Mouse (Mus musculus) pancreas, adult 10 weeks (tissue): ENCODE results near the gene Ube2o. TPM values are rescaled to one million over a fixed set of nuclear protein-coding genes. Genes with fewer than 3 reads are reported as not detected.

Source experiments
- polyA plus RNA-seq: library from polyadenylated mRNA; stranded (reverse); fragments of 350-450 nt; fragmentation: Illumina TruSeq; extraction: RNeasy Lipid Tissue Mini Kit (QIAGEN cat#74804); gene quantifications from one replicate; pipeline ENCODE4 v1.2.3, GENCODE M21; 2015; ENCODE audit warnings: low read depth, low replicate concordance; ENCODE audit not compliant: insufficient read depth

The Ube2o gene
- polyA plus RNA-seq, result 8.1 TPM

GRCm38 (mm10) chr11:116581376-116581814 lies at the start of gene Ube2o:
Gene Ube2o, minus strand, starts transcription at chr11:116581447.

GRCm38 (mm10) chr11:116626299-116627071 lies 45.2 kb upstream of the Ube2o start, which contains the start of gene Rhbdf2:
Gene Rhbdf2, minus strand, starts transcription at chr11:116627019.

GRCm38 (mm10) chr11:116586310-116586709 lies 5.1 kb upstream of the Ube2o start, which contains the start of gene Aanat:
Gene Aanat, plus strand, starts transcription at chr11:116586432.

GRCm38 (mm10) chr11:116530187-116531147 lies 50.8 kb downstream of the Ube2o start, which contains the start of gene Sphk1:
Gene Sphk1, plus strand, starts transcription at chr11:116530925.

GRCm38 (mm10) chr11:116493795-116494252 lies 87.4 kb downstream of the Ube2o start, which contains the start of gene Prpsap1:
Gene Prpsap1, minus strand, starts transcription at chr11:116494202.

Other genes with a start within 250 kb of the Ube2o start
- 1.4 TPM for gene Foxj1, start 246.0 kb downstream of the Ube2o start, polyA plus RNA-seq
- gene Rnf157, start 168.4 kb downstream of the Ube2o start, polyA plus RNA-seq, result 1.6 TPM
- gene Ubald2, start 147.4 kb downstream of the Ube2o start, polyA plus RNA-seq, result 10.8 TPM
- gene Qrich2, start 115.2 kb downstream of the Ube2o start, polyA plus RNA-seq, result not detected
- 59.0 TPM for gene Prpsap1, start 87.2 kb downstream of the Ube2o start, polyA plus RNA-seq
- gene Sphk1, start 50.5 kb downstream of the Ube2o start, polyA plus RNA-seq, result 4.7 TPM
- not detected for gene Aanat, start 5.0 kb upstream of the Ube2o start, polyA plus RNA-seq
- gene Rhbdf2, start 45.6 kb upstream of the Ube2o start, polyA plus RNA-seq, result 5.8 TPM
- gene Prcd, start 72.1 kb upstream of the Ube2o start, polyA plus RNA-seq, result not detected
- 17.1 TPM for gene Cygb, start 72.9 kb upstream of the Ube2o start, polyA plus RNA-seq
- not detected for gene St6galnac1, start 194.1 kb upstream of the Ube2o start, polyA plus RNA-seq
- gene Mxra7, start 246.6 kb upstream of the Ube2o start, polyA plus RNA-seq, result 11.7 TPM